Mouse (Mus musculus) B cell, adult (primary cell): ENCODE data around the gene S100a11. TPM values are rescaled to one million over a fixed set of nuclear protein-coding genes. Genes with fewer than 3 reads are reported as not detected.

Source experiments
- total RNA-seq: library from RNA; stranded (reverse); gene quantifications from 4 replicates; pipeline ENCODE4 v1.2.4, GENCODE M21; 2023; ENCODE audit not compliant: inconsistent age

Gene S100a11
- 220 to 252 TPM (median 233 TPM) in 4 replicates for total RNA-seq

GRCm38 (mm10) chr3:93520330-93521193 is at the start of gene S100a11:
Gene S100a11 (plus strand): TSS chr3:93520488.

GRCm38 (mm10) chr3:93554981-93555877 is 34.9 kb downstream of the S100a11 start, which contains the start of gene S100a10:
Gene S100a10 (plus strand): TSS chr3:93555080.

Other genes starting within 250 kb of the S100a11 start
- not detected in 4 replicates for gene Flg, start 247.0 kb upstream of the S100a11 start, total RNA-seq
- gene Hrnr, start 200.7 kb upstream of the S100a11 start, total RNA-seq: not detected in 4 replicates
- not detected in 4 replicates for gene Rptn, start 126.8 kb upstream of the S100a11 start, total RNA-seq
- gene Tchh, start 78.2 kb upstream of the S100a11 start, total RNA-seq: not detected in 4 replicates
- not detected in 4 replicates for gene Tchhl1, start 51.7 kb upstream of the S100a11 start, total RNA-seq
- gene S100a10, start 34.6 kb downstream of the S100a11 start, total RNA-seq: 184 to 224 TPM (median 202 TPM) in 4 replicates
- not detected in 4 replicates for gene Tdpoz2, start 132.2 kb downstream of the S100a11 start, total RNA-seq
- not detected in 4 replicates for gene Tdpoz1, start 155.8 kb downstream of the S100a11 start, total RNA-seq
- gene Gm37596, start 172.6 kb downstream of the S100a11 start, total RNA-seq: not detected in 4 replicates